Mouse (Mus musculus): ENCODE measurements around the gene Olfr641. TPM values are rescaled to one million over a fixed set of nuclear protein-coding genes. Genes with fewer than 3 reads are reported as not detected.

Olfr641 gene
- not detected for total RNA-seq (2021)
- long read RNA-seq = 0 reads

- no peak for DNase-seq (ENCODE audit: low spot score in 2 of 2)
Observed at GRCm38 (mm10) chr7:104035145-104035544, at the start of gene Olfr641. Gene Olfr641, plus strand, starts transcription at chr7:104035445.

- DNase-seq (ENCODE audit: low spot score in 2 of 2) = no peak
Observed at GRCm38 (mm10) chr7:103998446-103998845, 36.8 kb upstream of the Olfr641 start, which contains the start of gene Olfr638. Gene Olfr638, plus strand, starts transcription at chr7:103998746.

GRCm38 (mm10) chr7:103999124-103999523, 36.1 kb upstream of the Olfr641 start:
- no peak for DNase-seq (ENCODE audit: low spot score in 2 of 2)

- DNase-seq (ENCODE audit: low spot score in 2 of 2) = no peak
Observed at GRCm38 (mm10) chr7:104017203-104017602, 18.0 kb upstream of the Olfr641 start, which contains the start of gene Olfr639. Gene Olfr639, minus strand, starts transcription at chr7:104017303.

- no peak for DNase-seq (ENCODE audit: low spot score in 2 of 2)
Observed at GRCm38 (mm10) chr7:104018953-104019352, 16.3 kb upstream of the Olfr641 start.

GRCm38 (mm10) chr7:104021651-104022050, 13.6 kb upstream of the Olfr641 start:
- DNase-seq (ENCODE audit: low spot score in 2 of 2) = no peak

GRCm38 (mm10) chr7:104025473-104025872, 9.8 kb upstream of the Olfr641 start, which contains the start of gene Olfr640:
Gene Olfr640, minus strand, starts transcription at chr7:104025573.
- DNase-seq (ENCODE audit: low spot score in 2 of 2) = no peak

GRCm38 (mm10) chr7:104026978-104027377, 8.3 kb upstream of the Olfr641 start:
- DNase-seq (ENCODE audit: low spot score in 2 of 2) = no peak

GRCm38 (mm10) chr7:104050745-104051144, 15.5 kb downstream of the Olfr641 start:
- DNase-seq (ENCODE audit: low spot score in 2 of 2) = no peak

- no peak for DNase-seq (ENCODE audit: low spot score in 2 of 2)
Observed at GRCm38 (mm10) chr7:104052566-104052965, 17.3 kb downstream of the Olfr641 start, which contains the start of gene Olfr642. Gene Olfr642, minus strand, starts transcription at chr7:104052666.

GRCm38 (mm10) chr7:104059215-104059614, 24.0 kb downstream of the Olfr641 start:
- DNase-seq (ENCODE audit: low spot score in 2 of 2) = no peak

GRCm38 (mm10) chr7:104061345-104061744, 26.1 kb downstream of the Olfr641 start, which contains the start of gene 4930516K23Rik:
Gene 4930516K23Rik, minus strand, starts transcription at chr7:104061445.
- no peak for DNase-seq (ENCODE audit: low spot score in 2 of 2)

- no peak for DNase-seq (ENCODE audit: low spot score in 2 of 2)
Observed at GRCm38 (mm10) chr7:104071769-104072168, 36.5 kb downstream of the Olfr641 start, which contains the start of gene Olfr644. Gene Olfr644, minus strand, starts transcription at chr7:104071869.

GRCm38 (mm10) chr7:104085365-104085764, 50.1 kb downstream of the Olfr641 start, which contains the start of gene Olfr645:
Gene Olfr645, minus strand, starts transcription at chr7:104085465.
- no peak for DNase-seq (ENCODE audit: low spot score in 2 of 2)

Other genes starting within 250 kb of the Olfr641 start
- gene Olfr67, start 243.6 kb upstream of the Olfr641 start, total RNA-seq (2021) = not detected
- 10 to 100 TPM; 26.0 to 31.8 TPM for gene Hbb-bt, start 221.4 kb upstream of the Olfr641 start, total RNA-seq (2021)
- 100 to 1,000 TPM; 267 to 283 TPM for gene Hbb-bs, start 207.3 kb upstream of the Olfr641 start, total RNA-seq (2021)
- gene Hbb-bh2, start 194.9 kb upstream of the Olfr641 start, total RNA-seq (2021) = not detected
- gene Hbb-bh1, start 192.3 kb upstream of the Olfr641 start, total RNA-seq (2021) = not detected
- gene Hbb-y, start 182.2 kb upstream of the Olfr641 start, total RNA-seq (2021) = not detected
- not detected for gene Olfr66, start 149.2 kb upstream of the Olfr641 start, total RNA-seq (2021)
- gene Olfr64, start 141.0 kb upstream of the Olfr641 start, total RNA-seq (2021) = not detected
- gene Olfr65, start 132.0 kb upstream of the Olfr641 start, total RNA-seq (2021) = not detected
- not detected for gene Olfr631, start 106.6 kb upstream of the Olfr641 start, total RNA-seq (2021)
- gene Olfr632, start 101.1 kb upstream of the Olfr641 start, total RNA-seq (2021) = not detected
- not detected for gene Olfr633, start 91.0 kb upstream of the Olfr641 start, total RNA-seq (2021)
- gene Olfr635, start 64.3 kb upstream of the Olfr641 start, total RNA-seq (2021) = under 1 TPM in 1 of 2 experiments, not detected in 1; 0.05 TPM
- not detected for gene Olfr638, start 36.7 kb upstream of the Olfr641 start, total RNA-seq (2021)
- gene Olfr639, start 18.1 kb upstream of the Olfr641 start, total RNA-seq (2021) = under 1 TPM in 1 of 2 experiments, not detected in 1; 0.05 TPM
- gene Olfr640, start 9.9 kb upstream of the Olfr641 start, total RNA-seq (2021) = not detected
- gene Olfr642, start 17.2 kb downstream of the Olfr641 start, total RNA-seq (2021) = not detected
- gene 4930516K23Rik, start 26.0 kb downstream of the Olfr641 start, total RNA-seq (2021) = not detected
- gene Olfr644, start 36.4 kb downstream of the Olfr641 start, total RNA-seq (2021) = not detected
- not detected for gene Olfr645, start 50.0 kb downstream of the Olfr641 start, total RNA-seq (2021)
- gene Olfr646, start 69.4 kb downstream of the Olfr641 start, total RNA-seq (2021) = not detected
- not detected for gene Ubqln5, start 94.4 kb downstream of the Olfr641 start, total RNA-seq (2021)
- gene Olfr643, start 102.0 kb downstream of the Olfr641 start, total RNA-seq (2021) = not detected
- gene Ubqln3, start 107.8 kb downstream of the Olfr641 start, total RNA-seq (2021) = not detected
- not detected for gene Ubqlnl, start 115.1 kb downstream of the Olfr641 start, total RNA-seq (2021)
- not detected for gene Olfm5, start 129.4 kb downstream of the Olfr641 start, total RNA-seq (2021)
- gene Olfr648, start 147.9 kb downstream of the Olfr641 start, total RNA-seq (2021) = under 1 TPM; 0.10 to 0.25 TPM
- gene Olfr649, start 160.5 kb downstream of the Olfr641 start, total RNA-seq (2021) = not detected
- gene Trim6, start 183.3 kb downstream of the Olfr641 start, total RNA-seq (2021) = under 1 TPM in 1 of 2 experiments, not detected in 1; 0.22 TPM
- gene Trim34a, start 209.0 kb downstream of the Olfr641 start, total RNA-seq (2021) = 1 to 10 TPM; 1.6 to 1.7 TPM